Mouse (Mus musculus) layer of hippocampus, adult 2 months (tissue): ENCODE data around the gene Evx2. TPM values are rescaled to one million over a fixed set of nuclear protein-coding genes. Genes with fewer than 3 reads are reported as not detected.

Experiments
- DNase-seq, 2 experiments: peaks; one replicate each; pipeline ENCODE4 v3.0.0; 2022; ENCODE audit warnings: low spot score in 2 of 2
- H3K27ac ChIP-seq: fragments of 200-600 bp; 2 replicates; pipeline ENCODE4 v1.8.1; 2022
- H3K4me3 ChIP-seq: fragments of 200-600 bp; 2 replicates; pipeline ENCODE4 v1.8.1; 2022; ENCODE audit warnings: mild to moderate bottlenecking
- CTCF ChIP-seq: fragments of 200-600 bp; conservative IDR thresholded peaks from 2 replicates; pipeline ENCODE4 v1.8.1; 2022; ENCODE audit warnings: antibody characterized with exemption, mild to moderate bottlenecking, moderate library complexity
- total RNA-seq, 2 experiments: library from RNA; stranded (reverse); gene quantifications; 2 replicates each; pipeline ENCODE4 v1.2.3; 2021

Gene Evx2
- total RNA-seq, 2 experiments from 2014 or later: not detected

- no peak overlapping the region for H3K27ac ChIP-seq
- TF ChIP-seq CTCF: peak; percentile 76
- DNase-seq: peak in 1 of 2 experiments; percentile 39
- no peak overlapping the region; the same call in 1 of the 2 replicates for H3K4me3 ChIP-seq
Observed at GRCm38 (mm10) chr2:74672481-74673362, 13.4 kb upstream of the Evx2 start.

GRCm38 (mm10) chr2:74671847-74672246 is 12.5 kb upstream of the Evx2 start:
- TF ChIP-seq CTCF: no peak
- Histone ChIP-seq H3K27ac (no peak overlapping the region), H3K4me3 (no peak overlapping the region)
- DNase-seq: no peak

GRCm38 (mm10) chr2:74670632-74671188 is 11.4 kb upstream of the Evx2 start:
- TF ChIP-seq CTCF: no peak
- no peak for DNase-seq
- Histone ChIP-seq H3K27ac (no peak overlapping the region), H3K4me3 (no peak overlapping the region)

DNA sequence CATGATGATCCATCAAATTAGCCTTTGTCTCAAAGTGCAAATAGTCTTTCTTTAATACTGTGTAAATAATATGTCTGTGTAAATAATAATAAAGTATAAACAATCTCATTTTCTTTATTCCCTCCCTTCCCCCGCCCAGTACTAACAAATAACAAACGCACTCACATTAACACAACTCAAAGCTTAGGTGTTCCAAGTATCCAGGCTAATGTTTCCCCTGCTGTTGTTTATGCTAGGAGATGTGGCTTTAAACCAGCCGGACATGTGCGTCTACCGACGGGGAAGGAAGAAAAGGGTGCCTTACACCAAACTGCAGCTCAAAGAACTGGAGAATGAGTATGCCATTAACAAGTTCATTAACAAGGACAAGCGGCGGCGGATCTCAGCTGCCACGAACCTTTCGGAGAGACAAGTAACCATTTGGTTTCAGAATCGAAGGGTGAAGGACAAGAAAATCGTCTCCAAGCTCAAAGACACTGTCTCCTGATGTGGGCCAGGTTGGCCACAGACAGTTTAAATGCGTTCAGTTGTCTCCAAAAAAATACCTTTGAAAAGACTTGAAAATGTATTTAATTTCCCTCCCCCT is 10.4 kb upstream of the Evx2 start:
- no peak for TF ChIP-seq CTCF
- Histone ChIP-seq H3K4me3 (no peak overlapping the region), H3K27ac (no peak overlapping the region)
- DNase-seq: no peak

- H3K27ac ChIP-seq: no peak overlapping the region
- no peak overlapping the region for H3K4me3 ChIP-seq
- no peak for DNase-seq
- no peak for TF ChIP-seq CTCF
Observed at GRCm38 (mm10) chr2:74669230-74669578, 9.8 kb upstream of the Evx2 start.

GRCm38 (mm10) chr2:74668370-74669229 is 9.2 kb upstream of the Evx2 start:
- H3K4me3 ChIP-seq: no peak overlapping the region
- no peak for DNase-seq
- no peak overlapping the region for H3K27ac ChIP-seq
- no peak for TF ChIP-seq CTCF

DNA sequence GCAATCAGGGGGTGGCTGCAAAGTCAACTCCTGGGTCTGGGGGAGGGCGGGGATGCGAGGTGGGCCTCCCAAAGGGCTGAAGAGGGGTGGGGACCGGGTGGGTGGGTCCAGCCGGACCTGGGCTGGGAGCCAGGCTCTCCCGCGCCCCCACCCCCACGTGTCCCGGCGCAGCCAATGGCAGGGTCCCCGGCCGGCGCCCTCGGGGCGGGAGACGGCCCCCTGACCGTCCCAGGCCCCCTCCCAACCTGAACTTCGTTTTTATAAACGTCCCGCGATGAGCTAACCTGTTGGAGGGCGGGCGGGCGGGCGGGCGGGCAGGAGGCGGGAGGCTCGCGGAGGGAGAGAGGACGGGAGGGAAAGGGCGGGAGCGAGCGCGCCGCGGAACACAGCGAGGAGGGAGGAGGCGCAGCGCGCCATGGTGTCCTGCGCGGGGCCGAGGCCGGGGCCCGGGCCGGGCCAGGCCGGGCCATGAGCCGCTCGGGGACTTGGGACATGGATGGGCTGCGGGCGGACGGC is 8.5 kb upstream of the Evx2 start, which contains the start of gene Hoxd13:
Gene Hoxd13, plus strand, starts transcription at position 469 of the 516 bp plus-strand sequence.
- no peak for DNase-seq
- no peak within 1 kb of the TSS for H3K4me3 ChIP-seq
- TF ChIP-seq CTCF: no peak
- H3K27ac ChIP-seq: no peak within 1 kb of the TSS

DNA sequence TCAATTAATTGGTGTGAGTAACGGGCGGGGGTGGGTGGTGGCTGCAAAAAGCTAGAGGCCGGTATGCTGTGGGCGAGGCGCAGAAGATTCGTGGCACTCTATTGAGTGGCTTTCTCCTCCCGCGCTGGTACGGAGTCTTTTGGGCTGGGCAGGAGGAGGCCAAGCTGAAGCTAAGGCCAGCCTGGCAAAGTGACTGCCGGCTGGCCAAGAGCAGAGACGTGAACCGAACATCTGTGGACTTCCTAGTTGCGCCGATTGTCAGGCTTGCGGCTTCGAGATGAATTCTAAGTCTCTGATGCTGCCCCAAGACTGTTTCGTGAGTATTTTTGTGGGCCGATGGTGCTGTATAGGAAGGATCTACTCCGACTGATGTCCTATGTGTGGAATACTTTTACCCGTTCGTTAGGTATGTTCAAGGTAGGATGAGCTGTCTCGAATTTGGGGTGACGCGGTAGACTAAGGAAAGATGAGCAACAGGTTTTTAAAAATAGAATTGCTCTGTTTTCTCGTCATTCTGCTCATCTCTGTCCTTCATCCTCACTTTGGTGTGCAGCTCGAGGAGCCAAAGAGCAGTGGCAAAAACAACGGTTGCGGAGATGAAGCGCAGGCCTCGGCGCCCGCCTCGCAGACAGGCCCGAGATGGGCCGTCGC is 8.0 kb upstream of the Evx2 start:
- no peak for TF ChIP-seq CTCF
- Histone ChIP-seq H3K27ac (no peak overlapping the region), H3K4me3 (no peak overlapping the region)
- DNase-seq: no peak

- no peak for DNase-seq
- no peak for TF ChIP-seq CTCF
- no peak overlapping the region for H3K4me3 ChIP-seq
- no peak overlapping the region for H3K27ac ChIP-seq
Observed at GRCm38 (mm10) chr2:74666411-74666810, 7.1 kb upstream of the Evx2 start.

- Histone ChIP-seq H3K27ac (no peak overlapping the region), H3K4me3 (no peak overlapping the region)
- TF ChIP-seq CTCF: peak; percentile 88
- DNase-seq: peak; percentile 33 to 52
Observed at GRCm38 (mm10) chr2:74663291-74663925, 4.1 kb upstream of the Evx2 start.

- peak; percentile 78 for TF ChIP-seq CTCF
- peak; percentile 17 to 53 for DNase-seq
- H3K4me3 ChIP-seq: no peak overlapping the region
- H3K27ac ChIP-seq: no peak overlapping the region
Observed at GRCm38 (mm10) chr2:74661685-74662084, 2.3 kb upstream of the Evx2 start.
